Comparison of ENCODE assay signal across 16 mouse cellular contexts in the genomic region with DNA sequence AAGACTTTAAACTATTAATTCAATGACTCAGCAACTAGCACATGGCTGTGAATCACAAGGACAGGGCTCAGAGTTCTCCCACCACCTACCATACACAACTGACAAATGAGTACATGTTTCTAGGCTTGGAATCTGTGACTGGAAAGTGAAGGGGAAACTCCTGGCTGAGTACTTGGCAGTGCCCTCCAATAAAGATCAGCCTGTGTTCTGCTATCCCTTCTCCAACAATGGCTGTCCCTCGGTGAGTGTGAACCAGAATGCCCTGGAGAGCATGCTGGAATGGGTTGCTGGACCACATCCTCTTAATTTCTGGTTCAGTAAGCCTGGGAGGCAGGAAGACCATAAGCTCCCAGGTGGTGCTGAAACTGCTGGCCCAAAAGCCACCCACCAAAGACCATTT.
DNase-seq lines count a peak whose midpoint lies in the region; ATAC-seq lines count a peak whose summit lies in the region.
"Had no signal": no experiment of that assay in that cellular context is flagged by ENCODE, and none has a peak within 500 bp of the region (broad histone marks: within the 10 kb centered on the region; RNA-seq: fewer than 3 reads in every experiment).

No protein-coding gene starts in this region.

- no peak overlapping the region for H3K4me2 ChIP-seq in heart, embryonic 15.5 days
- H3K4me2 ChIP-seq in heart, embryonic 11.5 days: no peak overlapping the region
- no peak overlapping the region for H3K4me2 ChIP-seq in neural tube, embryonic 15.5 days
- H3K4me2 ChIP-seq: embryonic facial prominence, embryonic 15.5 days; forebrain, embryonic 12.5 days; hindbrain, embryonic 15.5 days had no signal

- DNase-seq in adrenal gland, postnatal 10 days: peak; percentile 38
- no peak for DNase-seq in adrenal gland, adult 8-10 months
- no peak for DNase-seq in neural tube, embryonic 10.5 days (ENCODE audit: extremely low spot score, low spot score)
- DNase-seq: B cell, adult 2 months; right cerebral cortex, postnatal 14 days; thymus, postnatal 4 days had no signal

- 0 out of 2 replicates have a peak overlapping the region, but pooled peaks have one; percentile 2 for H3K9ac ChIP-seq in heart, embryonic 15.5 days
- no peak overlapping the region for H3K9ac ChIP-seq in heart, embryonic 11.5 days (ENCODE audit: low read depth, low read length)
- H3K9ac ChIP-seq in neural tube, embryonic 15.5 days (replicated peaks): no peak overlapping the region
- H3K9ac ChIP-seq: embryonic facial prominence, embryonic 15.5 days; forebrain, embryonic 12.5 days; hindbrain, embryonic 15.5 days; liver, embryonic 14.5 days had no signal

- no peaks in the 10 kb centered on the region for H3K27me3 ChIP-seq in heart, embryonic 15.5 days
- H3K27me3 ChIP-seq in heart, embryonic 11.5 days (ENCODE audit: control insufficient read depth, insufficient read depth, low read length): no peaks in the 10 kb centered on the region
- H3K27me3 ChIP-seq in neural tube, embryonic 15.5 days (replicated peaks): no peaks in the 10 kb centered on the region
- H3K27me3 ChIP-seq: embryonic facial prominence, embryonic 15.5 days; forebrain, embryonic 12.5 days; hindbrain, embryonic 15.5 days had no signal

- peak overlapping the region; percentile 29; the same call in 1 of the 2 replicates for H3K27ac ChIP-seq in heart, embryonic 15.5 days
- H3K27ac ChIP-seq in heart, embryonic 11.5 days (ENCODE audit: low read depth, low read length): no peak overlapping the region; the same call in 1 of the 2 replicates
- H3K27ac ChIP-seq in neural tube, embryonic 15.5 days (replicated peaks): peak overlapping the region; percentile 35; the same call in 1 of the 2 replicates
- H3K27ac ChIP-seq: embryonic facial prominence, embryonic 15.5 days; forebrain, embryonic 12.5 days; hindbrain, embryonic 15.5 days; liver, embryonic 14.5 days; midbrain, embryonic 10.5 days had no signal

- H3K9me3 ChIP-seq in heart, embryonic 15.5 days (replicated peaks): no peaks in the 10 kb centered on the region
- H3K9me3 ChIP-seq in heart, embryonic 11.5 days (replicated peaks; ENCODE audit: control insufficient read depth, low read length): no peaks in the 10 kb centered on the region
- no peaks in the 10 kb centered on the region for H3K9me3 ChIP-seq in neural tube, embryonic 15.5 days (replicated peaks)
- H3K9me3 ChIP-seq: embryonic facial prominence, embryonic 15.5 days; forebrain, embryonic 12.5 days; hindbrain, embryonic 15.5 days; midbrain, embryonic 10.5 days had no signal

- H3K4me3 ChIP-seq in heart, embryonic 15.5 days: no peak overlapping the region
- H3K4me3 ChIP-seq in heart, embryonic 11.5 days (ENCODE audit: low read depth, low read length): no peak overlapping the region
- H3K4me3 ChIP-seq in neural tube, embryonic 15.5 days (replicated peaks): no peak overlapping the region
- H3K4me3 ChIP-seq: embryonic facial prominence, embryonic 15.5 days; forebrain, embryonic 12.5 days; hindbrain, embryonic 15.5 days; midbrain, embryonic 10.5 days had no signal

- no peak for ATAC-seq in heart, embryonic 15.5 days (replicated peaks; ENCODE audit: insufficient number of reproducible peaks, insufficient read depth, low FRiP score, low read depth)
- ATAC-seq in heart, embryonic 11.5 days (replicated peaks; ENCODE audit: insufficient number of reproducible peaks, low FRiP score, low TSS enrichment): no peak
- no peak for ATAC-seq in neural tube, embryonic 15.5 days (ENCODE audit: low FRiP score)
- no peak for ATAC-seq in inflammation-experienced regulatory T-cells, adult 6 months
- ATAC-seq in megakaryocyte, adult 5-6 weeks (ENCODE audit: poor library complexity, severe bottlenecking): no peak

- no peaks in the 10 kb centered on the region for H3K36me3 ChIP-seq in heart, embryonic 15.5 days
- no peaks in the 10 kb centered on the region for H3K36me3 ChIP-seq in heart, embryonic 11.5 days (ENCODE audit: control insufficient read depth, insufficient read depth, low read length)
- H3K36me3 ChIP-seq in neural tube, embryonic 15.5 days: no peaks in the 10 kb centered on the region
- H3K36me3 ChIP-seq: embryonic facial prominence, embryonic 15.5 days; forebrain, embryonic 12.5 days; hindbrain, embryonic 15.5 days; midbrain, embryonic 10.5 days had no signal

- H3K4me1 ChIP-seq in heart, embryonic 15.5 days (replicated peaks): peaks cover 48% of the 10 kb centered on the region
- peaks cover 41% of the 10 kb centered on the region for H3K4me1 ChIP-seq in heart, embryonic 11.5 days (ENCODE audit: control insufficient read depth, insufficient read depth, low read length)
- peaks cover 31% of the 10 kb centered on the region for H3K4me1 ChIP-seq in neural tube, embryonic 15.5 days

- 52% methylated on average over 1 of the region's 1 CpGs for WGBS in heart, embryonic 15.5 days
- 76% methylated on average over 1 of the region's 1 CpGs for WGBS in heart, embryonic 11.5 days (ENCODE audit: insufficient replicate concordance)
- WGBS in neural tube, embryonic 15.5 days: 48% methylated on average over 1 of the region's 1 CpGs
